Mouse (Mus musculus) liver, embryonic 13.5 days (tissue): ENCODE results near the gene Pla2g15. TPM values are rescaled to one million over a fixed set of nuclear protein-coding genes. Genes with fewer than 3 reads are reported as not detected.

Source experiments
- ATAC-seq: fragments of 200-750 bp; cut with Nextera tagmentation; 2 replicates; pipeline ENCODE4 v1.8.0; 2017; ENCODE audit warnings: low read depth, mild to moderate bottlenecking, moderate number of reproducible peaks, moderate library complexity
- DNase-seq: peaks from one replicate; pipeline ENCODE4 v3.0.0; 2022
- H3K27ac ChIP-seq: fragments of 300-500 bp; sonication (generic); 2 replicates; pipeline ENCODE4 v1.5.1; 2015; ENCODE audit warnings: moderate library complexity, mild to moderate bottlenecking, inconsistent platforms
- H3K27me3 ChIP-seq: fragments of 300-500 bp; sonication (generic); 2 replicates; pipeline ENCODE4 v1.6.1; 2015; ENCODE audit warnings: mild to moderate bottlenecking, inconsistent platforms
- H3K36me3 ChIP-seq: fragments of 300-500 bp; sonication (generic); 2 replicates; pipeline ENCODE4 v1.6.1; 2015; ENCODE audit warnings: mild to moderate bottlenecking, inconsistent platforms
- H3K4me1 ChIP-seq: fragments of 300-500 bp; sonication (generic); replicated peaks from 2 replicates; pipeline ENCODE4 v1.6.1; 2015; ENCODE audit warnings: inconsistent platforms
- H3K4me2 ChIP-seq: fragments of 300-500 bp; sonication (generic); 2 replicates; pipeline ENCODE4 v1.6.1; 2015; ENCODE audit warnings: inconsistent platforms, mild to moderate bottlenecking, moderate library complexity
- H3K4me3 ChIP-seq: fragments of 300-500 bp; sonication (generic); replicated peaks from 2 replicates; pipeline ENCODE4 v1.5.1; 2015; ENCODE audit warnings: mild to moderate bottlenecking, inconsistent platforms
- H3K9ac ChIP-seq: fragments of 300-500 bp; sonication (generic); 2 replicates; pipeline ENCODE4 v1.6.1; 2015; ENCODE audit warnings: mild to moderate bottlenecking, inconsistent platforms
- H3K9me3 ChIP-seq: fragments of 300-500 bp; sonication (generic); replicated peaks from 2 replicates; pipeline ENCODE4 v1.6.1; 2016; ENCODE audit warnings: inconsistent platforms
- WGBS: fragments of 180-500 bp; shearing (Covaris S2); methylation state at CpG from one replicate; pipeline ENCODE4 v1.1.7; 2015; ENCODE audit not compliant: insufficient replicate concordance; 5-methylcytosine and 5-hydroxymethylcytosine counted together
- polyA plus RNA-seq: library from polyadenylated mRNA; unstranded; fragments of >200 nt; fragmentation: Nextera tagmentation; extraction: Ambion mirVana; gene quantifications from 2 replicates; pipeline ENCODE4 v1.2.1, GENCODE M21; 2015

The Pla2g15 gene
- polyA plus RNA-seq, 1 experiment from 2014 or later: 6.9 TPM

DNA sequence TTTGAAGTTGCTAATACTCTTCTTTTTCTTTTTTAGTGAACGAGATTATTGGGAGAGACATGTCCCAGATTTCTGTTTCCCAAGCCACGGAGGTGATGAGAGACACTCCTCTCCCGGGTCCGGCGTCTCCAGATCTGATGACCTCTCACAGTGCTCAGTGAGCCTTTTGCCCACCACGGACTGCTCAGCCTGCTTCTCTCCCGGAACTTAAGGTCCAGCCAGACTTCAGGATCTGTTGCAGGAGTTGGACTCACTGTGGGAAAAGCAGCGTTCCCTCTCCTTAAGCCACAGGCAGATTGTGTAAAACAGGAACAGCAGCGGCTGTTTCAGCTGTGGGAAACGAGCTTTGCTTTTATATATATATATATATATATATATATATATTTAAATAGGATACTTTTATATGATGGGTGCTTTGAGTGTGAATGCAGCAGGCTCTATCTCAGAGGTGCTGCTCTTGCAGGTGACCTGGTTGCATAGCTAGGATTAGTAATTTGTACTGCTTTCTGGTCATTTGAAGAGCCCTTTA, 22.3 kb upstream of the Pla2g15 start:
- ATAC-seq (no peak), DNase-seq (no peak)
- H3K4me3 ChIP-seq: no peak overlapping the region
- H3K4me1 ChIP-seq: peaks cover 22% of the 10 kb centered on the region
- peaks cover 65% of the 10 kb centered on the region for H3K36me3 ChIP-seq
- 0 out of 2 replicates have a peak, but pooled peaks cover 5% of the 10 kb centered on the region for H3K27me3 ChIP-seq
- no peaks in the 10 kb centered on the region for H3K9me3 ChIP-seq
- WGBS: 86% methylated on average over 10 of the region's 10 CpGs
- H3K4me2 ChIP-seq: no peak overlapping the region
- no peak overlapping the region for H3K27ac ChIP-seq
- no peak overlapping the region for H3K9ac ChIP-seq

DNA sequence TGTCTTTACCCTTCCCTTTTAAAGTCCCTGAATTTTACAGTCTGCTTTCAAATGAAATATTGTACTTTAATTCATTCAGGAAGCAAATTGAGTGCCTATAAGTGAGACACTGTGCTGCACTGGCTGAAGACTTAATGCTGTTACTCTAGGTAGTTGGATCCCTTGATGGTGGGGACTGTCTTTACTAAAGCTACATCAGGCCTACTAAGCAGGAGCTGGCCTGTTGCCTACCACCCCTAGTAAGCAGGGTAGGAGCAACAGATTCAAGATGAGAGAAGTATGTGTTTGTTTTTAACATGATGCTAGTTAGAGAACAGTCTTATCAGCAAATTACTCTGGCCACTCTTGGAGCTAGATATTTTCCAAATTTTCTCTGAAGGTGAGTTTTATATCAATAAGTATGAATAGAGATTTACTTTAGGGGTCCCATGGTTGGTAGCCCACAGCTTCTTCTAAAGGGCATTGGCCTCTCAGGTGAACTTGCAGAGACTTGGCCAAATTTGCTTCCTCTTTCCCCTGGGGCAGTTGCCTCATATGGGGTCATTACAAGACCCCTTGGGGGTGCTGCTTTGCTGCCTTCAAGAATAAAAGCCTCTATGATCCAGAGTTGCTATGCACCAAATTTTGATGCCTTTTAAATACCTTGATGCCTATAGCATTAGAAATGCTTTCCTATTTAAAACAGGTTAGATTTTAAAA, 20.8 kb upstream of the Pla2g15 start:
- no peak overlapping the region for H3K9ac ChIP-seq
- DNase-seq (no peak), ATAC-seq (no peak)
- no peaks in the 10 kb centered on the region for H3K9me3 ChIP-seq
- H3K4me2 ChIP-seq: no peak overlapping the region
- peaks cover 22% of the 10 kb centered on the region for H3K4me1 ChIP-seq
- no peak overlapping the region for H3K27ac ChIP-seq
- H3K27me3 ChIP-seq: peaks cover 19% of the 10 kb centered on the region
- H3K36me3 ChIP-seq: peaks cover 64% of the 10 kb centered on the region
- no peak overlapping the region for H3K4me3 ChIP-seq

DNA sequence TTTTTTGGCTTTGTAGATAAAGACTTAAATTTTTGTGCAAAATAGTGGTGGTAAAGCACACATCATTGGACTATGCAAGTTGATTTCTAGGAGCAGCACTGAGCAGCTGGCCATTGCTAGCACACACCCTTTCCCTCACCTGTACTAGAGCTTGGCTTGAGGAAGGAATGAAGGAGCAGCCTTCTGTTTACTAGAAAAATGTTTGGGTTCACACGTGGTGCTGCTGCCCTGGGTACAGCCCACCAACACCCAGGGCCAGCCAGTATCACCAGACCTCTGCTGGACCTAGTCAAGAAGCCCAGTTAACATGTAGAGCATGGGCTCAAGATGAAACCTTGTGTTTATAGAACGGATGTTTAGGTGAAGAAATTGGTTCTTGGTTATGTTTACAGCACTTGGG, 20.2 kb upstream of the Pla2g15 start:
- H3K4me1 ChIP-seq: peaks cover 28% of the 10 kb centered on the region
- no peak overlapping the region for H3K27ac ChIP-seq
- peaks cover 64% of the 10 kb centered on the region for H3K36me3 ChIP-seq
- H3K4me3 ChIP-seq: no peak overlapping the region
- H3K4me2 ChIP-seq: no peak overlapping the region
- WGBS: 73% methylated on average over 2 of the region's 2 CpGs
- H3K9me3 ChIP-seq: no peaks in the 10 kb centered on the region
- ATAC-seq (no peak), DNase-seq (no peak)
- H3K9ac ChIP-seq: no peak overlapping the region
- H3K27me3 ChIP-seq: peaks cover 25% of the 10 kb centered on the region

DNA sequence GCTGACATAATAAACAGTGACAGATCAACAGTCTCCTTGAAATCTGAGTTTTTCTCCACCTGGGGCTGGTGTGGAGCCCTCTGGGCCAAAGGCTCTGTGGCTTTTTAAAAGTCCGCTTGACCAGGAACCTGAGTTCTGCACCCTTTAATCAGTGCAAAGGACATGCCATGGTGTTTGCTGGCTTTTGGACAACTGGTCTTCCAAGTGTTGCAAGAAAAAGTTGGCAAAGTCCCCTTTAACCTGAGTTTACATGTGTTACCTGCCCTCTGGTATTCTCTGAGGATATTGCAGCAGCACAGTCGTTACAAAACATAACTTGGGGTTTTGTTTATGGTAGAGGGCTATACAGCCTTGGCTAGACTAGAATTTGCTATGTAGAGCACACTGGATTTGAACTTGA, 19.7 kb upstream of the Pla2g15 start:
- Histone ChIP-seq H3K4me2 (no peak overlapping the region), H3K9me3 (no peaks in the 10 kb centered on the region), H3K4me1 (peaks cover 32% of the 10 kb centered on the region), H3K36me3 (peaks cover 64% of the 10 kb centered on the region), H3K4me3 (no peak overlapping the region), H3K27me3 (peaks cover 30% of the 10 kb centered on the region), H3K9ac (no peak overlapping the region), H3K27ac (no peak overlapping the region)
- no peak for DNase-seq
- no peak for ATAC-seq
- WGBS: 66% methylated on average over 2 of the region's 2 CpGs

DNA sequence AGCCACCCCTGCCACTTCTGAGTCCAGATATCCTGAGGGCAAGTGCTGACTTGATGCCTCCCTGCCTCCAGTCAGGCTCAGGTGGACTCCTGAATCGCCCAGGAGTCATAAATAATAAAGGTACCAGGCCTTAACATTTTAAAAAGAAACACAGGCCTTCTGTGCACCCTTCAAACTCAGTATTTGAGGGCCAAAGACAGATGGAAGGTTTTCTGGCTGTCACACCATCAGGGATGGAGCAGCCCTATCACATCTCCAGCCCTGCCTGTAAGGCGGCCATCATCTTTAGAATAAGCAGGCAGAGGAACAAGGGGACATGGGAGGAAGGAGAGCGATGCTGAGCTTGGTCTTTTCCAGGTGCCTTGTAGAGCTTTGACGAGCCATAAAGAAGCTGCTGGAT, 19.2 kb upstream of the Pla2g15 start:
- Histone ChIP-seq H3K9ac (no peak overlapping the region), H3K4me1 (peaks cover 37% of the 10 kb centered on the region), H3K27ac (no peak overlapping the region; the same call in 1 of the 2 replicates), H3K4me3 (no peak overlapping the region), H3K27me3 (peaks cover 36% of the 10 kb centered on the region), H3K9me3 (no peaks in the 10 kb centered on the region), H3K4me2 (no peak overlapping the region), H3K36me3 (peaks cover 64% of the 10 kb centered on the region)
- 77% methylated on average over 4 of the region's 4 CpGs for WGBS
- ATAC-seq (no peak), DNase-seq (no peak)

DNA sequence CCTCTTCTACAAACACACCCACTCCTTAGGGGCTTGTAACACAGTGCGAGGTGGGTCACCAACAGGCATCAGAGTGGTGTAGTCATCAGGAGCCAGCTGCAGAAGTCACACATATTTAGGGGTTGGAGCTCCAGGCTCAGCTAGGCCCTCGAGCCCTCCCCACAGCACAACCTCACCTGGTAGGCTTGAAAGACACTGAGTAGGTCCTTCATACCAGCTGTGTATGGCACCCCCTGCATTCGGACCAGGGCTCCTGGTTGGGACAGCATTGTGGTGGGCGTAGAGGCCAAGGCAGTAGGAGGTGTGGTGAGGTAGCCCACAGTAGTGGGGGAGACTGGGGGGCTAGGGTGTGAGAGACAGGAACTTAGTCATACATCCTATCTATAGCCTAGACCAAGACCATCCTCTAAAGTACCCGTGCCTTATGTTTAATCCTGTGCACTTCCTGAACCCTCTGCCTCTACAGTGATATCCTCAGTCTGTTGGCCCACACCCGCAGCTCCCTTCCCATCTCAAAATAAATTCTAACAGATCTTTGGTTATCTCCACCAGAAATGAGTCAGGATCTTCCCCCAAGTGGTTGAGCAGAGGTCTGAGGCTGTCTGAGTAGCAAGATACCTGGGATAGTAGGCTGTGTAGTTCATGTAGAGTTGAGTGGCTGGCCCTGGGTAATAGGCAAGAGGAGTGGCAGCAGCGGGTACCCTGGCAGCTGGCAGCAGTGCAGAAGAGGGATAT, 18.5 kb upstream of the Pla2g15 start:
- H3K4me3 ChIP-seq: no peak overlapping the region
- 40% methylated on average over 7 of the region's 7 CpGs for WGBS
- no peak overlapping the region for H3K27ac ChIP-seq
- peaks cover 38% of the 10 kb centered on the region for H3K4me1 ChIP-seq
- DNase-seq (no peak), ATAC-seq (peak; percentile 9; the same call in 1 of the 2 replicates)
- H3K27me3 ChIP-seq: peaks cover 42% of the 10 kb centered on the region
- H3K9me3 ChIP-seq: no peaks in the 10 kb centered on the region
- no peak overlapping the region for H3K9ac ChIP-seq
- no peak overlapping the region for H3K4me2 ChIP-seq
- peaks cover 64% of the 10 kb centered on the region for H3K36me3 ChIP-seq

DNA sequence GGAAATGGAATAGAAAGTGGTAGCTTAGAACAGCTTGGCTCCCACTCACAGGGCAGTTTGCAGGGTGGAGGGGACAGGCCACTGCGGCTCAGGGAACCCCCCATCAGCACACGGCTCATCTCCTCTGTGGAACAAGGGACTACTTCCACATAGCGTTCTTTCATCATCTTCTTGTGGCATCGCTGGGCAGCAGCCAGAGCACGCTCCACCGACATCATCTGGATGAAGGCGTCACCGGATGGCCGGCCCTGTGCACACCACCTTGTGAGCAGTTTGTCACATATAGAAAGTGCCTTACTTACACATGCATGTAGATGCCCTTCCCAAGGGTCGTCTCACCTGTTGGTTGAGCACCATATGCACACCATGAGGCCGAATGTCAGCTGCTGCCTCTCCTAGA, 17.8 kb upstream of the Pla2g15 start:
- no peak overlapping the region for H3K27ac ChIP-seq

DNA sequence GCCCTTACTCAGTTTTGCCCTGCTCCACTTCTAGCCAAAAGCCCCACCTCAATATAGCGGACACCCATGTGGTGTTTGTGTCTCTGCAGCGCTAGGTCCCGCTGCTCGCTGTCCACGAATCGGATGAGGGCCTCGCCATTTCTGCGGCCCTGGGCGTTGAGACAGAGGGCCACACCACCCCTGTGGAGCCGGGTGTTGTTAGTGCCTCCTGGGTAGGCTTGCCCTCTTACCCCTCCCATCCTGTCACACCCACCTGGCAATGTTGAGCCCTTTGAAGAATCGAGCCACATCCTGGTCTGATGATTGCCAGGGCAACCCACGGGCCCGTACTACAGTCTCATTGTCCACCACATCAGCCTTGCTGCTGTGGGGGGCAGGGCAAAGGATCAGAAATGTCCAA, 16.7 kb upstream of the Pla2g15 start:
- H3K27me3 ChIP-seq: peaks cover 61% of the 10 kb centered on the region
- H3K4me2 ChIP-seq: no peak overlapping the region
- no peak overlapping the region for H3K9ac ChIP-seq
- H3K27ac ChIP-seq: no peak overlapping the region
- H3K36me3 ChIP-seq: peaks cover 47% of the 10 kb centered on the region
- 72% methylated on average over 13 of the region's 13 CpGs for WGBS
- DNase-seq (no peak), ATAC-seq (no peak)
- peaks cover 57% of the 10 kb centered on the region for H3K4me1 ChIP-seq
- no peaks in the 10 kb centered on the region for H3K9me3 ChIP-seq
- H3K4me3 ChIP-seq: no peak overlapping the region

More for the DNA sequence above, 17.8 kb upstream of the Pla2g15 start:
- H3K9ac ChIP-seq: no peak overlapping the region
- H3K4me3 ChIP-seq: no peak overlapping the region
- peaks cover 49% of the 10 kb centered on the region for H3K27me3 ChIP-seq
- no peak overlapping the region for H3K4me2 ChIP-seq
- peaks cover 45% of the 10 kb centered on the region for H3K4me1 ChIP-seq
- DNase-seq: no peak
- ATAC-seq: no peak
- H3K36me3 ChIP-seq: peaks cover 59% of the 10 kb centered on the region
- 86% methylated on average over 11 of the region's 11 CpGs for WGBS
- H3K9me3 ChIP-seq: no peaks in the 10 kb centered on the region

DNA sequence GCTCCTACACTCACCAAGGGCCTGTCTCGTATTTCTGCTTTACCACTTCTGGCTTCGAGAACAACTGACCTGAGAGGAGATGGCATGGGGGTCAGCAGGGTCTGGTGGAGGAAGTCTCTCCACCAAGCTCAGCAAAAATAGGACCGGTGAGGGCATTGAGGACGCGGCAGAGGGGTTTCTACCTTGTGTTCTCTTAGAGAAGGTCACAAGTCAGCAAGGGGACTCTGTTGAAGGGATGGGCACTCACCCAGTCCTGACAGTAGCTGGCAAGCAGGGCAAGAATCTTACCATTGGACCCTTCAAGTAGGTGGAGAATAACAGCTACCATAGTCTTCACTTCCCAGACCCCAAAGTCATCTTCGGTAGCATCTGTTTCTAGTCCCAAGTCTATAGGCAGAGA, 16.3 kb upstream of the Pla2g15 start:
- no peak for ATAC-seq
- H3K9ac ChIP-seq: no peak overlapping the region
- no peak overlapping the region for H3K4me2 ChIP-seq
- no peak overlapping the region for H3K27ac ChIP-seq
- WGBS: 66% methylated on average over 6 of the region's 6 CpGs
- H3K4me1 ChIP-seq: peaks cover 58% of the 10 kb centered on the region
- peaks cover 65% of the 10 kb centered on the region for H3K27me3 ChIP-seq
- H3K9me3 ChIP-seq: no peaks in the 10 kb centered on the region
- H3K36me3 ChIP-seq: peaks cover 43% of the 10 kb centered on the region
- no peak overlapping the region for H3K4me3 ChIP-seq
- no peak for DNase-seq

DNA sequence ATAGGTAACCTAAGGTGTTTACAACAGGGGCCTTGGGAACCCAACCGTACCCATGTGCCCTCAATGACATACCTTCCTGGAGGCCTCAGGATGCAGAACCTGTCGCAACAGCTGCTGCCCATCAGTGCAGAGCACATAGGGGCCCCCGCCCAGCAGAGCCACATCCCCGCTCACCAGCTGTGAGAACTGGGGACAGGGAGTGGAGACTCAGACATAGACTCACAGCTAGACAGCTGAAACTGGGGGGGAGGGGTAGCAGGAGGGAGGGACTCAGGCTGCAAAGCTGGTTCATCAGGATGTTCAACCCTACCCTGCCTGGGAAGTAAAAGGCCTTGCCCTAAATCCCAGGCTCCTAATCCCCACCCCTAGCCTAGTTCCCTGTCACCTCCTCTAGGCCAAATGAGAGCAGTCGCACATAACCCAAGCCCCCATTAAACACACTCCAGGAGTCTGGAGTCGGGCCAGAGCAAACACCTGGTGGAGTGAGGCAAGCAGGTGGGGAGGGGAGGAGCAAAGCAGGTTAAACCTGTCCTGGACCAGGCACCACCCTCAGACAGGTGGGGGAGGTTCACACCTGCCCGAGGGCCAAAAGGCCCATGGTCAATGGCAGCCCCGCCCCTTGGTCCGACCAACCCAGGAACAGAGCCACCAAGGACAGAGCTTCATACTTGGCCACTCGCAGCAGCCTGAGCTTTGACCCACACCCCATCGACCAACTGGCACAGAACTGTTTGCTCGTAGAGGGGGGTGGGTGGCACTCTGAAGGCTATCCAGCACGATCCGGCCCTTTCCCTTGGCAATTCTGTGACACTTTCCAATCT, 15.2 kb upstream of the Pla2g15 start:
- Histone ChIP-seq H3K9ac (no peak overlapping the region), H3K9me3 (no peaks in the 10 kb centered on the region), H3K27me3 (peaks cover 75% of the 10 kb centered on the region), H3K4me3 (peak overlapping the region; percentile 61), H3K36me3 (peaks cover 33% of the 10 kb centered on the region), H3K4me1 (peaks cover 58% of the 10 kb centered on the region), H3K27ac (peak overlapping the region; percentile 74), H3K4me2 (peak overlapping the region; percentile 71)
- DNase-seq (no peak), ATAC-seq (peak; percentile 30)
- WGBS: 28% methylated on average over 14 of the region's 14 CpGs

DNA sequence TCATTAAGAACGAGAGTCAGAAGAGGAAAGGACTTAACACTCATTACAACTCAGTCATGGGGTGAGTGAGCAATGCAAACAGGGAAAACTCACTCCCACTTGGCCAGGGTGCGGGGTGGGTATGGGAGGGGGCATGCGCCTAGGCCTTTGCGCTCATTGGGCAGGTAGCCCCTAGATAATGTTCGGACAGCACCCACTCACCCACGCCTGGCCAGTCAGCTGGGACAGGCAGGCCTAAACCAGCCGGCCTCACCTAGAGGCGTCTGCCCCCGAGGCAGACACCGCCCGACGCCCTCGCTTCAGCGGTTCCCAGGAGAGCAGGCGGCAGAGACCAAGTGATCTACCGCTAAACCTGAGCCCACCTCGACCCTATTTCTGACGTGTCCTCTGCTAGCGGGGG, 14.5 kb upstream of the Pla2g15 start:
- DNase-seq (no peak), ATAC-seq (peak; percentile 9; the same call in 1 of the 2 replicates)
- 6% methylated on average over 19 of the region's 19 CpGs for WGBS
- peak overlapping the region; percentile 61 for H3K4me3 ChIP-seq
- H3K9ac ChIP-seq: peak overlapping the region; percentile 63
- H3K9me3 ChIP-seq: no peaks in the 10 kb centered on the region
- peak overlapping the region; percentile 74 for H3K27ac ChIP-seq
- H3K4me1 ChIP-seq: peaks cover 55% of the 10 kb centered on the region
- H3K27me3 ChIP-seq: peaks cover 81% of the 10 kb centered on the region
- peak overlapping the region; percentile 71 for H3K4me2 ChIP-seq
- H3K36me3 ChIP-seq: peaks cover 26% of the 10 kb centered on the region
